Mouse (Mus musculus) testis, adult 2 months (tissue): ENCODE results near the gene Hectd4.

Experiments
- CTCF ChIP-seq: fragments of 200-500 bp; IDR thresholded peaks from 2 replicates; pipeline ENCODE4 v1.5.1; 2012; ENCODE audit warnings: low read depth, mild to moderate bottlenecking, inconsistent platforms, low read length, moderate library complexity; ENCODE audit not compliant: control insufficient read depth, insufficient read depth, insufficient replicate concordance
- POLR2A ChIP-seq: fragments of 200-500 bp; IDR thresholded peaks from 2 replicates; pipeline ENCODE4 v1.6.1; 2012; ENCODE audit warnings: low read depth, mild to moderate bottlenecking, inconsistent platforms, low read length, moderate library complexity; ENCODE audit not compliant: control insufficient read depth

DNA sequence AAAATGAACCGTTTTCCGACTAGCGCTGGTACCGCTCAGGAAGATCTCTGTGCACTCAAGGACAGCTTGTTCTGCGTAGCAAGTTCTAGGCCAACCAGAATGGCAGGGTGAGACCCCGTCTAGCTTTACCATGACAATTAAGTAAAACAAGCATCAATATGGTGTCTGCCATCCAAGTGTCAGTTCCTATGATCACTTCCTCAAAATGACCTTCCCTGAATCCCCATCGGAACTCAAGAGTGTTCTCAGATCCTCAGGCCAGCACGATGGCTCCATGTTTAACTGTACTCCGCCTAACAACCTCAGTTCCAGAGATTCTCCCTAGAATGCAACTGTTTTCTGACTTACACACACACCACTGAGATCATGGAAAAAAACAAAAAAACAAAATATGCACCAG lies 31.8 kb upstream of the Hectd4 start:
- no peak for TF ChIP-seq CTCF
- no peak for TF ChIP-seq POLR2A
